Mouse (Mus musculus) forebrain, embryonic 16.5 days (tissue): ENCODE measurements around the gene Dynlt1f. TPM values are rescaled to one million over a fixed set of nuclear protein-coding genes. Genes with fewer than 3 reads are reported as not detected.
A peak's percentile ranks its signal among the peaks of the same experiment; 100 is the strongest.
"Not testable (repeated sequence)": the region's sequence is repeated elsewhere in the genome, so short reads cannot be mapped to it uniquely, and the experiment has no call there.

ENCODE experiments used
- ATAC-seq: fragments of 200-750 bp; cut with Nextera tagmentation; 2 replicates; pipeline ENCODE4 v1.8.0; 2017; ENCODE audit warnings: mild to moderate bottlenecking, moderate library complexity
- H3K27ac ChIP-seq: fragments of 300-500 bp; sonication (generic); 2 replicates; pipeline ENCODE4 v1.5.1; 2014; ENCODE audit warnings: low read length, control low read depth
- H3K27me3 ChIP-seq: fragments of 300-500 bp; sonication (generic); replicated peaks from 2 replicates; pipeline ENCODE4 v1.6.1; 2014; ENCODE audit warnings: low read length; ENCODE audit not compliant: control insufficient read depth, insufficient read depth
- H3K36me3 ChIP-seq: fragments of 300-500 bp; sonication (generic); 2 replicates; pipeline ENCODE4 v1.6.1; 2014; ENCODE audit not compliant: control insufficient read depth, insufficient read depth
- H3K4me1 ChIP-seq: fragments of 300-500 bp; sonication (generic); replicated peaks from 2 replicates; pipeline ENCODE4 v1.6.1; 2014; ENCODE audit warnings: low read length; ENCODE audit not compliant: control insufficient read depth, insufficient read depth
- H3K4me2 ChIP-seq: fragments of 300-500 bp; sonication (generic); 2 replicates; pipeline ENCODE4 v1.6.1; 2014; ENCODE audit warnings: mild to moderate bottlenecking, low read length, control low read depth
- H3K4me3 ChIP-seq: fragments of 300-500 bp; sonication (generic); replicated peaks from 2 replicates; pipeline ENCODE4 v1.5.1; 2014; ENCODE audit warnings: mild to moderate bottlenecking, low read length, control low read depth
- H3K9ac ChIP-seq: fragments of 300-500 bp; sonication (generic); replicated peaks from 2 replicates; pipeline ENCODE4 v1.6.1; 2014; ENCODE audit warnings: low read depth, low read length, control low read depth
- H3K9me3 ChIP-seq: fragments of 300-500 bp; sonication (generic); 2 replicates; pipeline ENCODE4 v1.6.1; 2016; ENCODE audit warnings: low read length; ENCODE audit not compliant: control insufficient read depth
- WGBS: fragments of 180-500 bp; shearing (Covaris S2); extraction: QIAGEN DNeasy Blood & Tissue Kit; methylation state at CpG from one replicate; pipeline ENCODE4 v1.1.7; 2014; 5-methylcytosine and 5-hydroxymethylcytosine counted together
- polyA plus RNA-seq: library from polyadenylated mRNA; unstranded; fragments of >200 nt; fragmentation: Nextera tagmentation; extraction: Ambion mirVana; gene quantifications from 2 replicates; pipeline ENCODE4 v1.2.1, GENCODE M21; 2015

Dynlt1f gene
- polyA plus RNA-seq, result 201 and 206 TPM in 2 replicates

DNA sequence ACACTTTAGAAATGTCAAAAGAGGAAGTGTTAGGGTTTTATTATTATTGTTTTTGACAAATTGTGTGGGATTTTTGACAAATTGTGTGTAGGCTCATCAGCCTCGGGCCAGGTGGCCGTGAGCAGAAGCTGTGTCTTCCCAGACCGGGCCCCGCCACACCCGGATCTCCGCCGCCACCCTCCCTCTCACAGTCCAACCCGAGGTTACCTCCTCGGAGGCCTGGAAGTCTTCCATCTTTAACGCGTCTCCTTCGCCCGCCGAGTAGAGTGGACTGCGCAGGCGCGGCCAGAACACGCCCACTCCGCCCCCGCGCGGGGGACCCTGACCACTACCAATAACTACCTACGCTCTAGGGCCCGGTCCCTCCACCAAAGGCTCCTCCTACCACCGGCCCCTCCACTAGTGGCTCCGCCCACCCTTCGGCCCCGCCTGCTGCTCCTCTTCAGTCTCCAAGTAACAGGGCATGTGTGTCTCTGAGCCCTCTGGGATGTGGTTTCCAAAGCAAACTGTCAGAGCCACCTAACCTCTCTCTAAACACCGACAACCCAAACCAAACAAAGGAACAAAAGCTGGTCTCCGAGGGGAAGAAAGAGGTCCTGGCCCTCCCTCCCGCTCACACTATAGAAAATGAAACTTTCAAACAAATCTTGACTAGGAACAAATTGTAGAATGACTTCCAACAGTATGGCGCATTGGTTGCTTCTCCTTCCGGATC lies at the start of gene Dynlt1f:
Gene Dynlt1f (minus strand): TSS at position 334 of the 715 bp plus-strand sequence.
- WGBS, result 4% methylated on average over 17 of the region's 33 CpGs

DNA sequence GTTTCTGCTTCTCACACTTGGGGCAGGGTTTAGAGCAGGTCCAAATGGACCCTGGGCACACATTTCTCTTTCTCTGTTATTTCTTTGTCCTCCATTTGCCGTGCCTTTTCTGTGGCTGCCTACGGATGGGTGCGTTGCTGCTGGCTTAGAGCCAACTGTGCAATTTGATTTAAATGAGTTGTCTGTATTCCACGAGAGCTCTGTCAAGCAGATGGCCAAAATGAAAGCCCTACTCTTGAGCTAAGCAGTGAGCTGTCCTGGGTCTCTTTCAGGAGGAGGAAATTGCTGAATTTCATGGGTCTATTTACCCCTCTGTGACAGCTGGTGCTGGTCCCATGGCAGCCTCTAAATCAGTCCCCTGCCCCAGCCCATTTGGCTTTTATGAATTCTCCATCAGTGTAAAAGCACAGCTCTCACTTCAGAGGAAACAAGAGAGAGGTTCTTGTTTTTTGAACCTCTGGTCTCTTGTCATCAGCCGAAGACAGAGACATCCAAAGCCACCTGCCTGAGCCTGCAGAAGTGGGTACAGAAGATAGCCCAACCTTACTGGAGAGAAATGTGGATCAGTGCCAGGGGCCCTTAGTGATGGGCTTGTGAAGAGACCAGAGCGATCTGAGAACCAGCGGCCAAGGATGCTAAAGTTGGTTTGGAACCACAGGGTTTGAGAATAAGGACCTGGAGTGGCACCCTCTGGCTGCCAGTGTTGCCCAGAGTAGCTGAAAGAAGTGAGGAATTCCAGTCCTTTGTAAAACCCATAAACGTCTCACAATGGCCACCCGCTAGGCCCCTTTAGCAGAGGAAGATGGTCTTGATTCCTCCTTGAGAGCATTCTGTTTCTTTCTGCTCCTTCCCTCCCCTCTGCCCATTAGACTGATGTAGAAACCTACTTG lies 47.9 kb upstream of the Dynlt1f start:
- H3K4me1 ChIP-seq, H3K9ac ChIP-seq, H3K9me3 ChIP-seq, H3K36me3 ChIP-seq, H3K27me3 ChIP-seq, H3K4me2 ChIP-seq, H3K4me3 ChIP-seq: not testable (repeated sequence)
- H3K27ac ChIP-seq, result peak overlapping the region; percentile 64
- ATAC-seq, result peak; percentile 95
- WGBS, result 15% methylated on average over 7 of the region's 9 CpGs

More for the DNA sequence above, at the start of gene Dynlt1f:
- not testable (repeated sequence) for H3K36me3 ChIP-seq, H3K27me3 ChIP-seq, H3K9me3 ChIP-seq, H3K4me1 ChIP-seq
- peak within 1 kb of the TSS; percentile 80 for H3K27ac ChIP-seq
- ATAC-seq, result peak; percentile 94
- H3K4me3 ChIP-seq, result peak within 1 kb of the TSS; percentile 48
- H3K4me2 ChIP-seq, result peak within 1 kb of the TSS; percentile 43
- peak within 1 kb of the TSS; percentile 68 for H3K9ac ChIP-seq

DNA sequence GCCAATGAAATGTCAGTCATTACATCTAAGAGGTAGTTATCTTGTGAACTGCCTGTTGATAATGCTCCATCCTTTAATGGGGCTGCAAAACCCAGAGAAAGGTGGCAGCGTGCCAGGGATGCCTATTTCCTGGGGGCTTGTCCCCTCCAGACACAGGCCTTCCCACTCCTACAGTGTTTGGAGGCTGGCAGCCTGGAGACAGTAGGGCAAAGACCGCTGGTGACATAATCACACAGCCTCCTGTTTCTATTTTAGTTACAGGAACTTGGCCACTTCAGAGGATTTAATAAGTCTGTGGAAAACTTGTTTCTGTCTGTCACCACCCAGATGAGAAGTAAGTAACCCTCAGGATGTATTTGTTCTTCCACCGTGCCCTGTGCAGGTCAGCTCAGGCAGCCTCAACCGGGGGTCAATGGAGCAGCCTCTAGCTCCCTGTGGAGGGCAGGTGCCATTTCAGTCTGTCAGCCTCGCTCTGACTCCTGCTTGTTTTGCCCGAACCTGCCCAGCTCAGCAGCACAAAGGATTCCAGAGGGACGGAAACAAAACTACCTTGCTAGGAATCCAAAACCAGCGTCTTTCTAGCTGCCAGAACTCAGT lies 47.0 kb upstream of the Dynlt1f start:
- ATAC-seq, result peak; percentile 57

DNA sequence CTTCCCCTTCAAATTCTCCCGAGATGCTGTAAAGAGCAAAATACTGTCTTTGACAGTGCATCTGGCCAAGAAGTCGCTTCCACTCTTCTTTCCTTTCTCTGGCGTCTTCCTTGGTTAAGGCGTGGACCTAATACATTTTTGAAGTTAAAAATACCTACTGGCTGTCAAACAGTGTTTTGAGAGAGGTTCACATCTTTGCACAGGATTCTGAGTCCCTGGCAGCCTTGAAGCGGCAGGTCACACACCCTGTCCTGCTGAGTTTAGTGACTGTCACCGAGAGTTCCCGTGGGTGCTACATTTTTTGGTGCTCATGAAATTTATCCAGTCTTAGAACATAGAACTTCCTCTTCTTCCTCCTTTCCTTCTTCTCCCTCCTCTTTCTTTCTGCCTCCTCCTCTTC lies 44.4 kb upstream of the Dynlt1f start:
- H3K9me3 ChIP-seq, H3K36me3 ChIP-seq, H3K9ac ChIP-seq, H3K4me1 ChIP-seq, H3K27ac ChIP-seq, H3K4me3 ChIP-seq, H3K4me2 ChIP-seq, H3K27me3 ChIP-seq, ATAC-seq: not testable (repeated sequence)
- 78% methylated on average over 4 of the region's 7 CpGs for WGBS

More for the DNA sequence above, 47.0 kb upstream of the Dynlt1f start:
- H3K4me1 ChIP-seq, H3K9me3 ChIP-seq, H3K27ac ChIP-seq, H3K36me3 ChIP-seq, H3K9ac ChIP-seq, H3K27me3 ChIP-seq, H3K4me2 ChIP-seq, H3K4me3 ChIP-seq: not testable (repeated sequence)
- 26% methylated on average over 2 of the region's 8 CpGs for WGBS

DNA sequence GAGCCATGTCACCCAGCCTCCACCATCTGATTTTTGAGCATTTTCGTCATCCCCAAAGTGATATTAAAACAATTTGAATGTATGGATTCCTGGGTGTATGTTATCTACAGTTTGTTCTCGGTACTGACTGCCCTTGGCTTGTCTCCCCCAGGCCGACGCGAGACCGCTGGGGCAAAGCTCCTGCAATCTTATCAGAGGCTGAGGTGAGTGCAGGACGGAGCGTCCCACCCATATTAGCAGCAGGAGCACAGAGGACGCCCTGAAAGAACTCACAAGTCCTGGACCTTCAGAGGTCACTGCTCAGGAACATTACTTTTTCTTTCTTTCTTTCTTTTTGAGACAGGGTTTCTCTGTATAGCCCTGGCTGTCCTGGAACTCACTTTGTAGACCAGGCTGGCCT lies 43.8 kb upstream of the Dynlt1f start:
- not testable (repeated sequence) for ATAC-seq, H3K4me2 ChIP-seq, H3K9ac ChIP-seq, H3K9me3 ChIP-seq, H3K27ac ChIP-seq, H3K4me3 ChIP-seq, H3K4me1 ChIP-seq, H3K36me3 ChIP-seq, H3K27me3 ChIP-seq
- WGBS, result 96% methylated on average over 8 of the region's 9 CpGs

DNA sequence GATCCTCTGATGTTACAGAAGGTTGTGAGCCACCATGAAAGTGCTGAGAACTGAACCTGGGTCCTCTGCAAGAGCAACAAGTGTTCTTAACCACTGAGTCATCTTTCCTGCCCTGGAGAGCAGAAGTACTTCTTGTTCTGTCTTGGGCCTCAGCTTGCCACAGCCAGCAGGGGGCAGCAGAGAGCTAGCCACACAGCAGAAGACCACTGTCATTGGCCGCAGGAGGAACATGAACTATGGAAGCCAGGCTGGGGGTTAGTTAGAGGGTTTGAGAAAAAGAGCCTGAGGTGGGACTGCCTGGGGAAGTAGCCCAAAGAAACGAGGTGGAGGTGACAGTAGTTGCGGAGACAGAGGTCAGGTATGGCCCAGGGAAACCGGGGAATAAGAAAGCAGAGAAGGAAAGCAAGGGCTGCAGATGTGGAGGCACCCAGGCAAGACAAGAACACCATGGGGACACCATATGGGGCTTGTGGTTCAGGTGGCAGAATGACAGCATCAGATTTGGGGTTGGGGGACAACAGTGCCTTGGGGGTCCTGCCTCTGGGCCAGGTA lies 41.6 kb upstream of the Dynlt1f start:
- not testable (repeated sequence) for H3K4me3 ChIP-seq, H3K9ac ChIP-seq, H3K36me3 ChIP-seq, H3K9me3 ChIP-seq, H3K4me1 ChIP-seq, H3K4me2 ChIP-seq, H3K27ac ChIP-seq, H3K27me3 ChIP-seq
- 36% methylated on average over 4 of the region's 4 CpGs for WGBS
- ATAC-seq, result peak; percentile 77

DNA sequence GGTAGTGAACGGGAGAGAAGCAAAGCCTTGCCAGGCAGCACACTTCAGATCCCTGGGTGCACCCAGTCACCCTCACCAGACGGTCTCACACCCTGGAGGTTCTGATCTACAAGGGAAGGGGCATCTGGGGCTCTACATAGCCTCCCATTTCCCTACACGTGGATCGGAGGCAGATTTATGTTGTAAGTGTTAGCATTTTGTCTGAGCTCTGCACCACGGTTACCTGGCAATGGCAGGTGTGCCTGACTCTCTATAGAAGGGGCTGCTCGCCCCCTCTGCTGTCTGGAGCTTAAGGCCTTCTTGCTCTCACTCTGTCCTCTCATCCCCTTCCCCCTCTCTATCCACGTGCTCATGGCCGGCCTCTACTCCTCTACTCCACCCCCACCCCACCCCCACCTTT lies 40.8 kb upstream of the Dynlt1f start:
- not testable (repeated sequence) for H3K9me3 ChIP-seq, H3K4me3 ChIP-seq, H3K27me3 ChIP-seq, H3K4me2 ChIP-seq, H3K9ac ChIP-seq, ATAC-seq, H3K36me3 ChIP-seq, H3K4me1 ChIP-seq, H3K27ac ChIP-seq
- WGBS, result 58% methylated on average over 8 of the region's 8 CpGs

DNA sequence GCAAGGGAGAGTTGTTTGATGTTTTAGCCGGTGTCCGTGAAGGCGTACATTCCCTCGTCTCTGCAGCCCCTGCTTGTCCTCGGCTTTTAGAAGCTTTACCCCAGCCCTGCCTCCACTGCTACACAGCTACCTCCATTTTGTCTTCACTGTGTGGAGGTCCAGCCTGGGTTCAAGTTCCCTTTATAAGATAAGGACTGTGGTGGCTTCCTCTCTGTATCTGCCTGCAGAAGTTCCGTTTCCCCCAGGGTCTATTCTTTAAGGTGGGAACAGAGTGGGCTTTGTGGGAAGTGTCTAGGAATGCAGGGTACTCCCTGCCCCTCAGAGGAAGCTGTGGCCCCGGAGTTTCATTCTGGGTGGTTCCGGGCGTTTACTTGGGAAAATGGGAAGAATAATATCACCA lies 40.0 kb upstream of the Dynlt1f start:
- not testable (repeated sequence) for H3K4me1 ChIP-seq, H3K27me3 ChIP-seq, H3K9ac ChIP-seq, H3K4me2 ChIP-seq, H3K4me3 ChIP-seq, H3K27ac ChIP-seq, H3K36me3 ChIP-seq, ATAC-seq, H3K9me3 ChIP-seq
- WGBS, result 73% methylated on average over 9 of the region's 9 CpGs

DNA sequence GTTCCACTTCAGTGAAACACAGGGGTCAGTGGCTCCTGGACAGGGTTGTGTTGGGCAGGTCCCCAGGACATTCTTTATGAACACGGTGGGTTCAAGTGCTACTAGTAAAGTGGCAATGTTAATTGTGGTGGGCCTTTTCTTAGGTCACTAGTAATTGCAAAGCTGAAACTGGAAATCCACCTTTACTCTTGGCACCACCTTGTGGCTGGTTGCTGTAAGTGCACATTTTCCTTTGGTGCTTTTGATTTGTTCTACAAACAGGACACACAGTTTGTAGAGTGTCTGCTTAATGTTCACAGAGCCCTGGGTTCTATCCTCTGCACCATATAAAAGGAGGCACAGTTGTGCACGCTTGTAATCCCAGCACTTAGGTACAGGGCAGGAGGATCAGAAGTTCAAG lies 35.9 kb upstream of the Dynlt1f start:
- ATAC-seq, H3K27ac ChIP-seq, H3K36me3 ChIP-seq, H3K9me3 ChIP-seq, H3K4me1 ChIP-seq, H3K27me3 ChIP-seq, H3K4me2 ChIP-seq, H3K9ac ChIP-seq, H3K4me3 ChIP-seq: not testable (repeated sequence)
- WGBS, result 7% methylated on average over 2 of the region's 2 CpGs
